Mouse (Mus musculus): ENCODE measurements at regions not wholly inside any gene's neighbourhood (a gene's known extent, or its start where the extent isn't known, plus 50 kb on each side); places are given as distances from the start of the nearest gene placed in this dataset.

GRCm38 (mm10) chrX:133505683-133506082 is 183.1 kb downstream of the Pcdh19 start:
- Histone ChIP-seq H3K4me1 (no peaks in the 10 kb centered on the region), H3K9ac (replicated peaks) (no peak overlapping the region), H3K4me2 (replicated peaks) (no peak overlapping the region), H3K27me3 (no peaks in the 10 kb centered on the region), H3K36me3 (no peaks in the 10 kb centered on the region), H3K27ac (replicated peaks) (no peak overlapping the region), H3K4me3 (no peak overlapping the region), H3K9me3 (no peaks in the 10 kb centered on the region)
- ATAC-seq (ENCODE audit: low FRiP score, low read depth) = no peak; the same call in 1 of the 2 replicates
- WGBS = 60% methylated on average over 3 of the region's 3 CpGs

DNA sequence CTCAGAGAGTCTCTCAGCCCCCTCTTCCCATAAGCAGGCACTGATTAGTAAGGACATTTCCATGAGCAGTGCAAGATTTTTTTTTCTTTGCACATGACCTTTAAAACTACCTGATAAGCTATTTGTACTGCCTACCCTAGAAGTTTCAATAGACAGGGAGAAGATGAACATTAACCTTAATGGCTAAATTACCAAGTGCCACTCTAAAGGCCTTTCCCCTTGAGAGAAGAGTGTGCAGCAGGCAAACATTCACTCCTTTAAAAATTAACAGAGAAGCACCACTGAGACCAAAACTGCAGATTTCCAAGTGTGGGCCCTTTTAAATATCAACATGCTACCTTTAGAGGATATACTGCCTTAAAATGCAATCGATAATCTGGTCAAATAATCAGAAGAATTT is 226.9 kb downstream of the Pcdh19 start:
- no peaks in the 10 kb centered on the region for H3K4me1 ChIP-seq
- ATAC-seq (ENCODE audit: low FRiP score, low read depth) = no peak
- no peak overlapping the region for H3K27ac ChIP-seq (replicated peaks)
- H3K4me3 ChIP-seq = no peak overlapping the region
- H3K4me2 ChIP-seq (replicated peaks) = no peak overlapping the region
- H3K36me3 ChIP-seq = no peaks in the 10 kb centered on the region
- H3K27me3 ChIP-seq = 0 out of 2 replicates have a peak, but pooled peaks cover 4% of the 10 kb centered on the region
- no peak overlapping the region for H3K9ac ChIP-seq (replicated peaks)
- no peaks in the 10 kb centered on the region for H3K9me3 ChIP-seq
- 68% methylated on average over 1 of the region's 1 CpGs for WGBS

- Histone ChIP-seq H3K9me3 (no peaks in the 10 kb centered on the region), H3K36me3 (no peaks in the 10 kb centered on the region), H3K4me3 (no peak overlapping the region), H3K9ac (replicated peaks) (no peak overlapping the region), H3K4me1 (no peaks in the 10 kb centered on the region), H3K4me2 (replicated peaks) (no peak overlapping the region), H3K27ac (replicated peaks) (no peak overlapping the region), H3K27me3 (no peaks in the 10 kb centered on the region)
- ATAC-seq (ENCODE audit: low FRiP score, low read depth) = no peak
These were observed 241.4 kb downstream of the Pcdh19 start for GRCm38 (mm10) chrX:133447417-133447816.

GRCm38 (mm10) chrX:133402446-133402845 is 286.3 kb downstream of the Pcdh19 start:
- Histone ChIP-seq H3K36me3 (no peaks in the 10 kb centered on the region), H3K27me3 (no peaks in the 10 kb centered on the region; the same call in 1 of the 2 replicates), H3K27ac (replicated peaks) (no peak overlapping the region), H3K4me2 (replicated peaks) (no peak overlapping the region), H3K4me1 (no peaks in the 10 kb centered on the region), H3K9ac (replicated peaks) (no peak overlapping the region), H3K4me3 (no peak overlapping the region), H3K9me3 (no peaks in the 10 kb centered on the region)
- no peak for ATAC-seq (ENCODE audit: low FRiP score, low read depth)
- WGBS = 89% methylated on average over 3 of the region's 3 CpGs

GRCm38 (mm10) chrX:133387791-133388190 is 301.0 kb downstream of the Pcdh19 start:
- H3K4me1 ChIP-seq = no peaks in the 10 kb centered on the region
- no peak overlapping the region for H3K4me3 ChIP-seq
- H3K27ac ChIP-seq (replicated peaks) = no peak overlapping the region
- H3K9ac ChIP-seq (replicated peaks) = no peak overlapping the region
- ATAC-seq (ENCODE audit: low FRiP score, low read depth) = peak; percentile 54; the same call in 1 of the 2 replicates
- no peaks in the 10 kb centered on the region for H3K9me3 ChIP-seq
- no peaks in the 10 kb centered on the region for H3K36me3 ChIP-seq
- H3K4me2 ChIP-seq (replicated peaks) = no peak overlapping the region
- H3K27me3 ChIP-seq = no peaks in the 10 kb centered on the region

DNA sequence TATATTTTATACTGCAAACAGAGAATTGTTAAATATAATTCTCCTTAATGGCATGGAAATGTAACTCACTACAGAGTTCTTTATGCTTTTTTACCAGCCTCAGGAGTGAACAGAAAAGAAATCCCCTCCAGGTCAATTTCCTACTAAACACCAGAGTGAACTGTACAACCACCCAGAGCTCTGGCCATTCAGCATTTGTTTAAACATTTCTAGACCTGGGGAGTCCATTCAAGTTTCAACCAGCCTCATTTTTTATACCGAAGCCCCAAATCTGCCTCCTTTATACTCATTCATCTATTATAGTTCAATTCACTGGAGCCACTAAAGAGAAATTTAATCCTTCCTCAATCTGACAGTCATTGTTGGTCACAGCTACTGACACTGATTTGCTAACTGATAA is 314.8 kb downstream of the Pcdh19 start:
- Histone ChIP-seq H3K4me2 (replicated peaks) (no peak overlapping the region), H3K27me3 (no peaks in the 10 kb centered on the region; the same call in 1 of the 2 replicates), H3K4me3 (no peak overlapping the region), H3K9ac (replicated peaks) (no peak overlapping the region), H3K4me1 (no peaks in the 10 kb centered on the region), H3K27ac (replicated peaks) (no peak overlapping the region), H3K36me3 (no peaks in the 10 kb centered on the region), H3K9me3 (no peaks in the 10 kb centered on the region)
- 34% methylated on average over 1 of the region's 1 CpGs for WGBS
- peak; percentile 60; the same call in 1 of the 2 replicates for ATAC-seq (ENCODE audit: low FRiP score, low read depth)

DNA sequence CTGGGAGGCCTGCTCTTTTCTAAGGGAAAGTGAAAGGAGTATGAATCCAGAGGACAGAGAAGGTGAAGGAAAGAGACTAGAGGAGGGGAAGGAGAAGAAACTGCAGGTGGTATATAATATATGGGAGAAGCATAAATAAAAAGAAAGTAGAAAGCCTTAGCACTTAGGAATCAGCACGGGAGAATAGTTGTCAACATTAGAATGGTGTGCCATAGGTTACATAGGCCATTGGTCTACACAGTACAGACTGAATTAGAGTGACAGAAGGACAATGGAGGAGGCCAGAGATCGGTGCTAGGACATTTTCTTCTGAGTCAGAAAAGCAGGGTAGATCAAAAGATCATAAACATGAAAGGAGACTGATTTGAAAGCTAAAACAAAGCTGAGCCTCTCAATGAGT is 315.7 kb downstream of the Pcdh19 start:
- 37% methylated on average over 2 of the region's 2 CpGs for WGBS
- no peak overlapping the region for H3K4me3 ChIP-seq
- H3K9ac ChIP-seq (replicated peaks) = no peak overlapping the region
- no peak overlapping the region for H3K4me2 ChIP-seq (replicated peaks)
- no peaks in the 10 kb centered on the region for H3K9me3 ChIP-seq
- no peaks in the 10 kb centered on the region for H3K4me1 ChIP-seq
- H3K36me3 ChIP-seq = no peaks in the 10 kb centered on the region
- no peak overlapping the region for H3K27ac ChIP-seq (replicated peaks)
- H3K27me3 ChIP-seq = no peaks in the 10 kb centered on the region; the same call in 1 of the 2 replicates
- ATAC-seq (ENCODE audit: low FRiP score, low read depth) = no peak

DNA sequence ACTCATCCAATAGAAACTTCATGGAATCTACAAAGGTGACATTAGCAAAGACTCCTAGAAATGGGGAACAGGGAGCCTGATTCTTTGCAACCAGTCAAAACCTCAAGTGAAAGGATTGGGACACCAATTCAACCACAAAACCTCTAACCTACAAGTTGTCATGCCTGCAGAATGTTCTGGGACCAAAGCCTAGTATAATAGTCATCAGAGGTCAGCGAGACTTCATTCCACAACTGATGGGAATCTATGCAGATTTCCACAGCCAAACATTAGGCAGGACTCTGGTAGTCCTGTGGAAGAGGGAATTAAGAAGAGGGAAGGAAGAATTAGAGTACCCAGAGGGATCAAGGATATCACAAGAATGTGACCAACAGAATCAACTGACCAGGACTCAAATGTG is 316.4 kb downstream of the Pcdh19 start:
- Histone ChIP-seq H3K4me2 (replicated peaks) (no peak overlapping the region), H3K27ac (replicated peaks) (no peak overlapping the region), H3K9ac (replicated peaks) (no peak overlapping the region), H3K4me1 (no peaks in the 10 kb centered on the region), H3K36me3 (no peaks in the 10 kb centered on the region), H3K9me3 (no peaks in the 10 kb centered on the region), H3K4me3 (no peak overlapping the region), H3K27me3 (no peaks in the 10 kb centered on the region; the same call in 1 of the 2 replicates)
- no peak for ATAC-seq (ENCODE audit: low FRiP score, low read depth)
- WGBS = 86% methylated on average over 1 of the region's 1 CpGs

- no peak for ATAC-seq (ENCODE audit: low FRiP score, low read depth)
- H3K9me3 ChIP-seq = no peaks in the 10 kb centered on the region
- WGBS = 85% methylated on average over 1 of the region's 1 CpGs
These were observed 328.0 kb downstream of the Pcdh19 start for GRCm38 (mm10) chrX:133360739-133361138.

More at GRCm38 (mm10) chrX:133360739-133361138, 328.0 kb downstream of the Pcdh19 start:
- Histone ChIP-seq H3K27ac (replicated peaks) (no peak overlapping the region), H3K36me3 (no peaks in the 10 kb centered on the region), H3K27me3 (no peaks in the 10 kb centered on the region), H3K9ac (replicated peaks) (no peak overlapping the region), H3K4me1 (no peaks in the 10 kb centered on the region), H3K4me3 (no peak overlapping the region), H3K4me2 (replicated peaks) (no peak overlapping the region)
